Mouse (Mus musculus) urinary bladder, adult 18-20 months (tissue): Measurements from ENCODE around the gene Rps8.

ENCODE experiments used
- DNase-seq, 2 experiments: peaks; one replicate each; pipeline ENCODE4 v3.0.0; 2022; ENCODE audit warnings: low spot score in 2 of 2, mixed read lengths in 2 of 2

Gene Rps8

DNA sequence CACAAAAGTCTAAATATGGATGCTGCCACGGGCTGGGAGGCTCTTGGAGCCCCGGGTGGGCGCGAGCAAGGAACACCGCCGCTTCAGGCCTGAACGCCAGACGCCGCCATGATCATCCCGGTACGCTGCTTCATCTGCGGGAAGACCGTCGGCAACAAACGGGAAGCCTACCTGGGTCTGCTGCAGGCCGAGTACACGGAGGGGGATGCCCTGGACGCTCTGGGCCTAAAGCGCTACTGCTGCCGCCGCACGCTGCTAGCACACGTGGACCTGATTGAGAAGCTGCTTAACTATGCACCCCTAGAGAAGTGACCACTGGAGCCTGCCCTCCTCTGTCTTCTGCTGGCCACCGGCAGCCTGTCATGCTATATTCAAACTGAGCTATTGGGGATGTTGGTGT is 7.2 kb downstream of the Rps8 start:
- DNase-seq = no peak

- no peak for DNase-seq
Measured at GRCm38 (mm10) chr4:117148047-117148713, 7.9 kb downstream of the Rps8 start.

DNA sequence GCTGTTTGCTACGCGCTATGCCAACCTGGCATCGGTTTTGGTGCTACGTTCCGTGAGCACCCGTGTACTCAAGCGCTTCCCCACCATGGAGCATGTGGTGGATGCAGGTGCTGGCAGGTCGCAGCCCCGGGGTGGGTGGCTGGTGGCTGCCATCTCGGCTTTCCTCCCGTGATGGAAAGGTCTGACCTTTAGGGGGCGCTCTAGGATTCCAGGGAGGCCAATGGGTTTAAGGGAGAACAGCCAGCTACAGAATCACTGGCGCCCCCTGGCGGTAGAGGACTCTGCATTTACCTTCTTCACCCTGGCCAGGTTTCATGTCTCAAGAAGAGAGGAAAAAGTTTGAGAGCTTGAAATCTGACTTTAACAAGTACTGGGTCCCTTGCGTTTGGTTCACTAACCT is 9.9 kb downstream of the Rps8 start:
- DNase-seq = peak; percentile 79 to 83

DNA sequence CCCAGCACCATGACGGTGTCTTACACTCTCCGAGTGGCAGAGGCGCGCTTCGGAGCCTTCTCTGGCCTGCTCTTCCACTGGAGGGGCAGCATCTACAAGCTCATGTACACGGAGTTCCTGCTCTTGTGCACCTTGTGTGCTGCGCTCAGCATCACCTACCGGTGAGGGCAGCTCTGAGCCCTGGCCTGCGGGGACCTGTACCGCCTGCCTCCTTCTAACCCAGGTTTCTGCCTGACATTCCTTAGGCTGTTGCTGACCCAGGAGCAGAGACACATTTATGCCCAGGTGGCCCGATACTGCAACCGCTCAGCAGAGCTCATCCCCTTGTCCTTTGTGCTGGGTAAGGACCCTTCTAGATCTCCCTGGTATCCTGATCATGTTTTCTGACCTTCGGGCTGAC is 10.8 kb downstream of the Rps8 start:
- DNase-seq = no peak

GRCm38 (mm10) chr4:117143023-117143422 is 13.0 kb downstream of the Rps8 start:
- no peak for DNase-seq

DNA sequence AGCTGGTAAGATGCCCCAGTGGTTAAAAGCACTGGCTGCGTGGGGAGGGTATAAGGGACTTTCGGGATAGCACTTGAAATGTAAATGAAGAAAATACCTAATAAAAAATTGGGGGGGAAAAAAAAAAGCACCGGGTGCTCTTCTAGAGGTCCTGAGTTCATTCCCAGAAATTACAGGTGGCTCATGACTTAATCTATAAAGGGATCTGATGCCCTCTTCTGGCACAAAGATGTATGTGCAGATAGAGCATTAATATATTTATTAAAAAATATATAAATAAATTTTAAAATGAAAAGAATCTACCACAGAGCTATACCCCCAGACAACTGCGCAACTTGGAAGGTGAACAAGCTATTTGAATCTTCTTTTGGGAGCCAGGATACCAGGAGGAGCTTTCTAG is 15.4 kb downstream of the Rps8 start:
- no peak for DNase-seq

- DNase-seq = no peak
Measured at GRCm38 (mm10) chr4:117139217-117139612, 16.8 kb downstream of the Rps8 start.

DNA sequence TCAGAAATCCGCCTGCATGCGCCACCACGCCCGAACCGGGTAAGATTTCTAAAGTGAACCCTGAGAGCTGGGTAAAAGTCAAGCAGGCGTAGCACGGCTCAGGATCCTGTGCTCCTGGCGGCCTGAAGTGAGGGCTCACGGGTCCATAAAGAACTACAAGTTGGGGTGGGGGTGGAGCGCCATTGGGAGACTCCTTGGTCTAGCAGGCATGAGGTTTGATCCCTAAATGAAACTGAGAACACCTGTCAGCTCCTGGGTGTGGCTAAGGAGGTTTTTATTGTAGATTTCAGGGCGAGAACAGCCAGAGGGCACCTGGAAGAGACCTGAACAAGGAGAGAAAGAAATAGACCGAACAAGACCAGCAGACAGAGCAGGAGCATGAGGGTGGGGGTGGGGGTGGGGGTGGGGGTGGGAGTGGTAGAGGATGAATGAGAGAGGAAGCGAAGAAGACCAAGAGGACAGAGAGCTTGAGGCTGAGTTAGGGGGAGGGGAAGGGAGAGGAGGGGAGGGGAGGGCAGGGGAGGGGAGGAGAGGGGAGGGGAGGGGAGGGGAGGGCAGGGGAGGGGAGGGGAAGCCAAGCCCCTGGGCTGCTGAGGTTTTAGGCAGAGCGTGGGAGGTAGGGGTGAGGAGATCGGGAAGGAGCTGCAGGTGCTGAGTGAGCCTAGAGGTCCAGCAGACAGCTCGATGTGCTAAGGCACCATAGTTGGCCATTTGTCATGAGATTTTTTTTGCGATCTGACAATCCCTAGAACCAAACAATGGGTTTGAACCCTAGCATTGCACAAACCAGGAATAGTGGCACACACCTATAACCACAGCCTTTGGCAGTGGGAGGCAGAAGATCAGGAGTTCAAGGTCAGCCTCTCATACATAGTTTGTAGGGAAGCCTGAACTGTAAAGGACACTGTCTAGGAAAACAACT is 17.5 kb downstream of the Rps8 start:
- no peak for DNase-seq

DNA sequence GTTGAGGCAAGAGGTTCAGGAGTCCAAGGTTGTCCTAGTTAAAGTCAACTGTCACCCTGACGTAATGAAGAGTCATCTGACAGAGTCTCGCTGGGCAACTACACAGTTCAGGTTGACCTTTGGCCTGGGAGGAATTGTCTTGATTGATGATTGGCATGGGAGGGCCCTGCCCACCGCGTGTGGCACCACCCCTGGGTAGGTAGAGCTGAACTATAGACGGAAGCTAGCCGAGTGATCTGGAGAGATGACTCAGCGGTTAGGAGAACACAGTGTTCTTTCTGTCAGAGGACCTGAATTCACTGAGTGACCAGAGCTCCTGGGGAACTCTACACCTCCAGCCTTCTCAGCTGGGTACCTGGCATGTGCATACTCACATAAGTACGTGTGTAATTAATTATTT is 20.0 kb downstream of the Rps8 start:
- peak in 1 of 2 experiments; percentile 65 for DNase-seq

DNA sequence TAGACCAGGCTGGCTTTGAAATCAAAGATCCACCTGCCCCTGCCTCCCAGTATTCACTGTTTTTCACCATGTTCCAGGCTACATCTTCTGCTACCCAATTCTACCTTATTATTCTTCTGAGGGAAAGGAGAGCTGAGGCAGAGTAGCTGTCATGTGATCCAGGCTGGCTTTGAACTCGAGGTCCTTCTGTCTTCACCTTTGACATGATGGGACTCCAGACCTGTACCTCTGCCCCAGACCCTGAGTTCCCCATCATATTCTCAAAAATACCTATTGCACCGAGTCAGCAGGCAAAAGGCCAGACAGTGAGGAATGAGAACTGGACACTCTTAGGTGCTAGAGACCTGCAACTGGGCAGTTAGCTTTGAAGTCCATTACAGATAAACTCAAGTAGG is 21.4 kb downstream of the Rps8 start:
- no peak for DNase-seq

DNA sequence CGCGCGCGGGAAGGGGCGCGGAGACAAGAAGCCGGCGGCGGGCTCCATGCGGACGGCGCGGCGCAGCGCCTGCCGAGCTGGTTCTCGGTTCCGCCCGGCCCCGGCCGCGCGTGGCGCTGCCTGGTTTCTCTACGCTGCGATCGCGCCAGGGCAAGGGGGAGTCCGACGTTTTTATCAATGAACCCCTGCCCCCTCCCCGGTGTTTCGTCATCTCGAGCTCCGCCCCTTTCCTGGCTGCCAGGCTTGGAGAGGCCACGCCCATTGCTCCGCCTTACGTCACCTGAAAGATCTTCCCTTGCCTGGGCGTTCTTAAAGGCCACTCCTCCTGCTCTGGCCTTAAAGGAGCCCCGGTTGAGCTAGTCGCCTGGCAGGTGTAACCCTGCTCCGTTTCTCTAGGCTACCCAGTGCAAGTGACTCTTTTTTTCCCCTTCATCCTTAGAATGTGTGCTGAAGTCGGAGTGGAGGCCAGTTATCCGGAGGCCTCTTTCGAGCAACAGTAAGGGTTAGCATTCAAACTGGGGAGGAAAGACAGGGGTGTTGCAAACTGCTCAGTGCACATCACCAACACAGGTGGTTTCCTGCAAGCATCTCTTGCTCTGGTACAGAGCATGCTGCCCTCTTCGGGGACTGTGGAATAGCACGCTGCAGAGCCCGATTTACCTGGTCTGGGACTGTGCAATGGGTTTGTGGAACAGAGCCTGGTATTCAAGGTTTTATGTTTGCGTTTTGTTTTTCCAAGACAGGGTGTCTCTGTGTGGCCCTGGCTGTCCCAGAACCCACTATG is 22.0 kb downstream of the Rps8 start, which contains the start of gene Plk3:
Plk3 (minus strand) TSS at position 147 of the 784 bp plus-strand sequence.
- DNase-seq = peak; percentile 97 to 98

- no peak for DNase-seq
Measured at GRCm38 (mm10) chr4:117133366-117133796, 22.7 kb downstream of the Rps8 start.

DNA sequence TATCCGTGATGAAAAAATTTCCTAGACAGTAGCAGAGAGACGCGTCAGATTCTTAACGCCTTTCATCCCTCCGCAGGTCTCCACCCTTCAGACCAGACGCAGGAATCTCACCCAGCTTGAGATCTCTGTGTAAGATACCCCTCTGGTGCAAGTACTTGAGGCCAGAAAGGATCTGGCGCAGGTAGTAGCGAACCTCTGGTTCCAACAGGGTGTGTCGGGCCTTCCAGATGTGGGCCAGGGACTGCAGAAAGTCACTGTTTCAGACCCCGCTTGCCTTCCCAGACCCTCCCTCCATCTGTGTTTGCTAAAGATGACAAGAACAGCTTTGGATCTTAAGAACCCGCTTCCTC is 23.3 kb downstream of the Rps8 start:
- DNase-seq = no peak

DNA sequence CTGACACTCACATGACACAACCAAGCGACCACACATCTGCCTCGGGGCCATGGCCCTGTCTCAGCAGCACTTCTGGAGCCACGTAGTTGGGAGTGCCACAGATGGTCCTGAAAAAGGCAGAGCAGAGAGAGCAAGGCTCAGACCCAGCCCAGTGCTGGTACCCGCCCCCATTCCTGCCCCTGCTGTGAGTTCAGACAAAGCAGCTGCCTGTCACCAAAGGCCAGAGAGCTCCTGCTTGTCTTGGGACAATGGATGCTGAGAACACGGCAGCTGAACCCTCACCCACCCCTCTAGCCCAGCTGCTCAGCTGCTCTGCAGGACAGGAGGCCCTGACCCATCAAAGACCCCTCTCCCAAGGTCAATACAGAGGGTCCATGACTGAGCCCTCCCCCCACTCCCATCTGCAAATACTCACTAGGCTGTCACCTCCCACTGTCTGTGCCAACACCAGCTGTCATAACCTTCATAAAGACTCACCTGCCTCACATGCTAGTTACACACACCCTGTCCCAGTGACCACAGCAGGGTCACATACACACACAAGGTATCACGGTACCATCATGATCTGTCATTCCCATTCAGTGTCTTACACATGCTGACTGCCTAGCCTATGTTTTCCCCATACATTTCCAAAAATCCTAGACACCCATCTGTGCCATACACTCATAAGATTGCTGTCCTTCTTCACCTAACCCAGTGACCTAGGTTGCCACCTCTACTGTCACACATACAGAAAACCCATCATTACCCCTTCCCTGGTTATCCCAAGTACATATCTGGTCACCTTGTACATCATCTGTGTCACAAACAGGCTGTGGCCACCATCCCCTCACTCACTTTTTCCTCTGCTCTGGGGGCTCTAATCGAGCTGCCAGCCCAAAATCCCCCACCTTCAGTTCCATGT is 23.9 kb downstream of the Rps8 start:
- DNase-seq = no peak

DNA sequence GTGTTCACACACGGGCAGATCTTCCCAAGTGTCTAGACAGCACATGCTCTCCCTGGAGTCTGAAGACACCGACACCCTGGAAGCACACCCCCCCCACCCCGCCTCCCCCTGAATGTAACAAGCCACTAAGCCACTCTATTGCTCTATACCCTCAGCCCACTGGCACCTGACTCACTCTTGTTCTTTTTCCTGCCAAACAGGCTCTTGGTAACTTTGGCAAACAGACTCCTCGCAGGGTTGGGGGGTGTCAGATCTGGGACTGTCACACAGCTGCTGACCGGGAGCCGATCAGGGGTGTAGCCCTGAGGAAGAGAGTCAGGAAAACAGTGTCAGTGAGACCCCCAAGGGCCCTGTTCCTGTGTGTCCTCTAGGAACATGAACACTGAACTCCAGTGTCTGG is 24.8 kb downstream of the Rps8 start:
- DNase-seq = peak in 1 of 2 experiments; percentile 52

DNA sequence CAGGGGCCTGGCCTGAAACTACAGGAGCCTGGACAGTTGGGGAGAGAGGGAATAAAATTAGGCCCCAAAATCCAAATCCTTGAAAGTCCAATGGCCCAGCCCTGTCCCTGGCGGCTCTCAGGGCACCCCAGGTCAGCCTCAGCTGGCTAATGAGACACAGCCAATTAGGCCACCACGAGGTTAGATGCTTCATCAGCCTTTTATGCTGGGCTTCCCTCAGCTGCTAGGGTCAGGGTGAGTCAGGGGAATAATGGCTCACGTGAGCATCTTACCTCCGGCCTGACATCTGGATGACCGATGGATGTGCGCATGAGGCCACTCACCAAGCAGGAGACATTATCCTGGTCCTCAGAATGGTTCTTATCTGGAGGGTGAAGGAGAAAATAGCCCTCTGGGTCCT is 25.3 kb downstream of the Rps8 start:
- no peak for DNase-seq

GRCm38 (mm10) chr4:117127991-117128686 is 27.9 kb downstream of the Rps8 start:
- DNase-seq = no peak

DNA sequence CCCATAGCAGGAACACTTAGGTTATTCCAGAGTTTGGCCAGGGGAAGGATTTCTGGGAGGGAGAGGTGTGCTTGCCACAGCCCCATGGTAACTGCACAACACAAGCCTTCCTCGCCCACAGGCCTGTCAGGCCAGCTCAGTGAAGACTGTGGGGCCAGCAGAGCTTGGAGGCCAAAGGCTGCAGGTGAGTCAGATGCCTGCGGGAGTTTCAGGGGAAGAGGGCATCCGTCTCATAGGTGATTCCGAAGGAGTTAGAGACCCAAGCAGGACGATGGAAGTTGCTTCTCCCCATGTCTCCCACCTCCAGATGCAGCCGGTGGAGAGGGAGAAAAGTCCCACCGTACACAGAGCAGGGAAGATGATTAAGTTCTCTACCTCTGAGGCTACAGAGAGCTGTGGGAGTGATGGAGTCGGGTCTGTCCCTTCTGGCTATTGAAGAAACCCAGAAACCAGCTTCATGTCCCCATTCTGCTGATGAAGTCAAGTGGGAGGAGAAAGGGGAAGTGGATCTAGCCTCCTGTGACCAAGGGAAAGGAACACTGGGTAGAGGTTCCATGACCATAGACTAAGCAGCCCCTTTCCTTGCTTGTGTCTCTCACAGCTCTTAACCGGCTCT is 29.3 kb downstream of the Rps8 start, which contains the start of gene Tctex1d4:
Tctex1d4 (plus strand) TSS at position 120 of the 616 bp plus-strand sequence.
- peak in 1 of 2 experiments; percentile 70 for DNase-seq

- DNase-seq = peak; percentile 64 to 86
Measured at GRCm38 (mm10) chr4:117125910-117126674, 30.0 kb downstream of the Rps8 start.
